Mouse (Mus musculus): Measurements from ENCODE around the gene Acot13. TPM values are rescaled to one million over a fixed set of nuclear protein-coding genes. Genes with fewer than 3 reads are reported as not detected.

The Acot13 gene
- 67.1 TPM for polyA plus RNA-seq (2012; fragmentation: generic; extraction: Trizol)

DNA sequence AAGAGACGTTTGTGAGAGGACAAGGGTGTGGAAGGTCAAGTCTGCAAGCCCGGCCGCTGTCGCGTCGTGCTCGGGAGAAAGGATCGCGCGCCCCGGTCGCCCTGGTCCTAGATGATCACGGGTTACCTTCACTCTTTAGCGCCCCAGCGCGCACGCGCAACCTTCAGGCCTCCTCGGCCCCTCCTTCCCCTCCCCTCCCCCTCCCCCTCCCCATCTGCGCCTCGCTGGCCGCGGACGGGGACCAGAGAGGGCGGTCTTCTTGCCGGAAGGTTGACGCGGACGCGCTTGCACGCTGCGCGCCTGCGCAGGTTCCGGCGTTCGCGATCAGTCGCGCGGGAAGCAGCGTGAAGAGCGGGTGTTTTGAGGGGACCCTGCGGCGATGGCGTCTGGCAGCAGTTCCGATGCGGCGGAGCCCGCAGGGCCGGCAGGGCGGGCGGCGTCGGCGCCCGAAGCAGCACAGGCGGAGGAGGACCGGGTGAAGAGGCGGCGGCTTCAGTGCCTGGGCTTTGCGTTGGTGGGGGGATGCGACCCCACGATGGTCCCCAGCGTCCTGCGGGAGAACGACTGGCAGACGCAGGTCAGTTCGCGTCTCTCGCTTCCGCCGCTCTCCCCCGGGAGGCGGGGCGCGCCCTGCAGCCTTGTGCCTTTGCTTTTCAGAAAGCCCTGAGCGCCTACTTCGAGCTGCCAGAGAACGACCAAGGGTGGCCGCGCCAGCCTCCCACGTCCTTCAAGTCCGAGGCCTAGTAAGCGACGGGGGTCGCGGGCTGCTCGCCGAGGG is at the start of gene Acot13, which contains the start of gene Tdp2:
Gene Acot13, minus strand, starts transcription at position 188 of the 778 bp plus-strand sequence.
Gene Tdp2, plus strand, starts transcription at position 327 of the 778 bp plus-strand sequence.
- TF ChIP-seq POLR2AphosphoS2 (IDR thresholded peaks at IDR 0.05; ENCODE audit: insufficient read length, low read depth) (peak; percentile 81), TCF3 (IDR thresholded peaks at IDR 0.05; ENCODE audit: insufficient read length, low read depth) (no peak), MAX (IDR thresholded peaks at IDR 0.05; ENCODE audit: low read depth) (no peak), REST (IDR thresholded peaks at IDR 0.05; ENCODE audit: insufficient read depth, insufficient read length) (peak; percentile 43), SRF (IDR thresholded peaks at IDR 0.05; ENCODE audit: control insufficient read depth, insufficient read length, low read depth) (no peak), MYOD1 (IDR thresholded peaks at IDR 0.05; ENCODE audit: control insufficient read depth in 1 of 3, insufficient read length in 2 of 3, low read depth in 2 of 3) (peak in 1 of 3 experiments; percentile 11), CEBPB (IDR thresholded peaks at IDR 0.05; ENCODE audit: insufficient read depth, poor library complexity, severe bottlenecking) (no peak), POLR2A (IDR thresholded peaks at IDR 0.05; ENCODE audit: insufficient read length, low read depth) (peak; percentile 79), E2F4 (IDR thresholded peaks at IDR 0.05; ENCODE audit: insufficient read depth) (peak; percentile 85), TCF12 (IDR thresholded peaks at IDR 0.05; ENCODE audit: insufficient read depth, poor library complexity, severe bottlenecking) (no peak), MYOG (IDR thresholded peaks at IDR 0.05; ENCODE audit: control insufficient read depth in 1 of 3, insufficient read depth in 1 of 3, insufficient read length in 2 of 3, low read depth in 2 of 3) (peak in 1 of 3 experiments; percentile 18), USF1 (IDR thresholded peaks at IDR 0.05; ENCODE audit: low read depth) (no peak)
- Histone ChIP-seq H3K4me3 (peak within 1 kb of the TSS; percentile 61), H3K36me3 (ENCODE audit: control insufficient read depth, insufficient read depth) (no peaks in the 10 kb centered on the region), H3K4me2 (ENCODE audit: low read depth) (peak within 1 kb of the TSS; percentile 84), H3K79me2 (ENCODE audit: control insufficient read depth, insufficient read depth) (peaks cover 54% of the 10 kb centered on the region), H3ac (ENCODE audit: control insufficient read depth, insufficient read length) (peak within 1 kb of the TSS; percentile 4), H3K27me3 (ENCODE audit: control insufficient read depth, insufficient read depth, insufficient read length) (no peaks in the 10 kb centered on the region)

DNA sequence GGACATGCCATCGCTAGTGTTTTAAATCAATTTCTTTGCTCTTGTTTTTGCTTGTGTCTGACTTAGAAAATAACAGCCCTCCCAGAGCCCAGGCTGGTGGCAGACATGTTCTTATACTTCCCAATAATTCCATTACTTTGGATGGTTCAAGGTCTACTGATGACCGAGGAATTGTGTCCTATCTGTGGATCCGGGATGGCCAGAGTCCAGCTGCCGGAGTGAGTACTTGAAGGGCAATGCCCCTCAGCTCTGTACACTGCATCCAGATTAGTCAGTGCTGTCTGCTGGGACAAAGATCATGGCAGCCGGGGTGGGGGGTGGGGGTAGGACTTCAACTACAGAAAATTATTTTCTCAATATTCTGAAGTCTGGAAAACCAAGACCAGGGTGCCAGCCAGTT is 49.4 kb upstream of the Acot13 start:
- no peak for TF ChIP-seq MYOG (IDR thresholded peaks at IDR 0.05; ENCODE audit: control insufficient read depth in 1 of 3, insufficient read depth in 1 of 3, insufficient read length in 2 of 3, low read depth in 2 of 3)
- no peak for TF ChIP-seq E2F4 (IDR thresholded peaks at IDR 0.05; ENCODE audit: insufficient read depth)
- no peak for TF ChIP-seq POLR2A (IDR thresholded peaks at IDR 0.05; ENCODE audit: insufficient read length, low read depth)
- TF ChIP-seq REST (IDR thresholded peaks at IDR 0.05; ENCODE audit: insufficient read depth, insufficient read length) = no peak
- TF ChIP-seq POLR2AphosphoS2 (IDR thresholded peaks at IDR 0.05; ENCODE audit: insufficient read length, low read depth) = no peak
- TF ChIP-seq TCF3 (IDR thresholded peaks at IDR 0.05; ENCODE audit: insufficient read length, low read depth) = no peak
- no peak for TF ChIP-seq TCF12 (IDR thresholded peaks at IDR 0.05; ENCODE audit: insufficient read depth, poor library complexity, severe bottlenecking)
- TF ChIP-seq SRF (IDR thresholded peaks at IDR 0.05; ENCODE audit: control insufficient read depth, insufficient read length, low read depth) = no peak
- TF ChIP-seq USF1 (IDR thresholded peaks at IDR 0.05; ENCODE audit: low read depth) = no peak
- TF ChIP-seq MAX (IDR thresholded peaks at IDR 0.05; ENCODE audit: low read depth) = no peak
- TF ChIP-seq CEBPB (IDR thresholded peaks at IDR 0.05; ENCODE audit: insufficient read depth, poor library complexity, severe bottlenecking) = no peak

GRCm38 (mm10) chr13:24880208-24880607 is 48.9 kb upstream of the Acot13 start:
- Histone ChIP-seq H3K79me2 (ENCODE audit: control insufficient read depth, insufficient read depth) (no peaks in the 10 kb centered on the region), H3K36me3 (ENCODE audit: control insufficient read depth, insufficient read depth) (no peaks in the 10 kb centered on the region), H3K4me2 (ENCODE audit: low read depth) (no peak overlapping the region), H3K4me3 (no peak overlapping the region), H3ac (ENCODE audit: control insufficient read depth, insufficient read length) (no peak overlapping the region), H3K27me3 (ENCODE audit: control insufficient read depth, insufficient read depth, insufficient read length) (no peaks in the 10 kb centered on the region)
- no peak for TF ChIP-seq MYOD1 (IDR thresholded peaks at IDR 0.05; ENCODE audit: control insufficient read depth in 1 of 3, insufficient read length in 2 of 3, low read depth in 2 of 3)
- TF ChIP-seq CEBPB (IDR thresholded peaks at IDR 0.05; ENCODE audit: insufficient read depth, poor library complexity, severe bottlenecking) = no peak
- TF ChIP-seq TCF3 (IDR thresholded peaks at IDR 0.05; ENCODE audit: insufficient read length, low read depth) = no peak
- no peak for TF ChIP-seq E2F4 (IDR thresholded peaks at IDR 0.05; ENCODE audit: insufficient read depth)
- TF ChIP-seq MYOG (IDR thresholded peaks at IDR 0.05; ENCODE audit: control insufficient read depth in 1 of 3, insufficient read depth in 1 of 3, insufficient read length in 2 of 3, low read depth in 2 of 3) = no peak
- TF ChIP-seq USF1 (IDR thresholded peaks at IDR 0.05; ENCODE audit: low read depth) = no peak
- no peak for TF ChIP-seq MAX (IDR thresholded peaks at IDR 0.05; ENCODE audit: low read depth)
- TF ChIP-seq REST (IDR thresholded peaks at IDR 0.05; ENCODE audit: insufficient read depth, insufficient read length) = no peak
- no peak for TF ChIP-seq TCF12 (IDR thresholded peaks at IDR 0.05; ENCODE audit: insufficient read depth, poor library complexity, severe bottlenecking)
- no peak for TF ChIP-seq POLR2A (IDR thresholded peaks at IDR 0.05; ENCODE audit: insufficient read length, low read depth)
- TF ChIP-seq SRF (IDR thresholded peaks at IDR 0.05; ENCODE audit: control insufficient read depth, insufficient read length, low read depth) = no peak
- no peak for TF ChIP-seq POLR2AphosphoS2 (IDR thresholded peaks at IDR 0.05; ENCODE audit: insufficient read length, low read depth)

More for the DNA sequence above, 49.4 kb upstream of the Acot13 start:
- no peak overlapping the region for H3K4me2 ChIP-seq (ENCODE audit: low read depth)
- H3K79me2 ChIP-seq (ENCODE audit: control insufficient read depth, insufficient read depth) = no peaks in the 10 kb centered on the region
- H3K4me3 ChIP-seq = no peak overlapping the region
- H3K27me3 ChIP-seq (ENCODE audit: control insufficient read depth, insufficient read depth, insufficient read length) = no peaks in the 10 kb centered on the region
- no peak overlapping the region for H3ac ChIP-seq (ENCODE audit: control insufficient read depth, insufficient read length)
- H3K36me3 ChIP-seq (ENCODE audit: control insufficient read depth, insufficient read depth) = no peaks in the 10 kb centered on the region

DNA sequence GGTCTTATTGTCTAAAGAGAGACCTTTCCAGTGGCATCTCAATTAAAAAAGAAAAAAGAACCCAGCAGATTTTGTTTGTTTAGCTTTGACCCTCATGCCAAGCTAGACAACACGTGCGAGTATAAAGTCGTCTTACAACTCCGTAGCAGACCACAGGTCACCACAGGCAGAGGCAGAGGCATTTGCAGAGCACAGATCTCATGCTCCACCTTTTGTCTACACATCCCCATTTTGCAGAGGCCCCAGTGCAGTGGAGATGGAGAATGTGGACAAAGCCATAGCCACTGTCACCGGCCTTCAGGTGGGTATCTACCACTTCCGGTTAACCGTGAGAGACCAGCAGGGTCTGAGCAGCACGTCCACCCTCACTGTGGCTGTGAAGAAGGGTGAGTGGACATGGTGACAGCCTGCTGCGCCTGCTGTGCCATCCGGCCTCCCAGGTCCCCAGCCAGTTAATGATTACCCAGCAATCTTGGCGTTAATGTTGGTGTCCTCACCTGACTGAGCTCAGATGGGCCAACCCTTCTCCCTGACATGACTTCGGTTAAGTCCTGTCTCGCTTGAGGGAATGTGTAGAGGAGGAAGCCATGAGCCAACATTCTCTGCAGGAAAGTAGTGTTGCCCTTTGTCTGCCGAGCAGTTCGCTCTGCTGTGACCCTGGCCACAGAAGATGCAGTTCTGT is 48.2 kb upstream of the Acot13 start:
- Histone ChIP-seq H3K4me2 (ENCODE audit: low read depth) (no peak overlapping the region), H3ac (ENCODE audit: control insufficient read depth, insufficient read length) (no peak overlapping the region), H3K36me3 (ENCODE audit: control insufficient read depth, insufficient read depth) (no peaks in the 10 kb centered on the region), H3K4me3 (no peak overlapping the region), H3K79me2 (ENCODE audit: control insufficient read depth, insufficient read depth) (no peaks in the 10 kb centered on the region), H3K27me3 (ENCODE audit: control insufficient read depth, insufficient read depth, insufficient read length) (no peaks in the 10 kb centered on the region)
- no peak for TF ChIP-seq TCF12 (IDR thresholded peaks at IDR 0.05; ENCODE audit: insufficient read depth, poor library complexity, severe bottlenecking)
- TF ChIP-seq REST (IDR thresholded peaks at IDR 0.05; ENCODE audit: insufficient read depth, insufficient read length) = no peak
- no peak for TF ChIP-seq TCF3 (IDR thresholded peaks at IDR 0.05; ENCODE audit: insufficient read length, low read depth)
- TF ChIP-seq E2F4 (IDR thresholded peaks at IDR 0.05; ENCODE audit: insufficient read depth) = no peak
- TF ChIP-seq SRF (IDR thresholded peaks at IDR 0.05; ENCODE audit: control insufficient read depth, insufficient read length, low read depth) = no peak
- TF ChIP-seq POLR2A (IDR thresholded peaks at IDR 0.05; ENCODE audit: insufficient read length, low read depth) = no peak

Data from myocyte (in vitro differentiated cells).